Mouse (Mus musculus) WW6 (cell line): ENCODE data around the gene Dagla.

ENCODE experiments used
- DNase-seq: peaks from one replicate; pipeline ENCODE4 v3.0.0-alpha.2; 2013; ENCODE audit warnings: low read depth, low spot score

Dagla gene

DNA sequence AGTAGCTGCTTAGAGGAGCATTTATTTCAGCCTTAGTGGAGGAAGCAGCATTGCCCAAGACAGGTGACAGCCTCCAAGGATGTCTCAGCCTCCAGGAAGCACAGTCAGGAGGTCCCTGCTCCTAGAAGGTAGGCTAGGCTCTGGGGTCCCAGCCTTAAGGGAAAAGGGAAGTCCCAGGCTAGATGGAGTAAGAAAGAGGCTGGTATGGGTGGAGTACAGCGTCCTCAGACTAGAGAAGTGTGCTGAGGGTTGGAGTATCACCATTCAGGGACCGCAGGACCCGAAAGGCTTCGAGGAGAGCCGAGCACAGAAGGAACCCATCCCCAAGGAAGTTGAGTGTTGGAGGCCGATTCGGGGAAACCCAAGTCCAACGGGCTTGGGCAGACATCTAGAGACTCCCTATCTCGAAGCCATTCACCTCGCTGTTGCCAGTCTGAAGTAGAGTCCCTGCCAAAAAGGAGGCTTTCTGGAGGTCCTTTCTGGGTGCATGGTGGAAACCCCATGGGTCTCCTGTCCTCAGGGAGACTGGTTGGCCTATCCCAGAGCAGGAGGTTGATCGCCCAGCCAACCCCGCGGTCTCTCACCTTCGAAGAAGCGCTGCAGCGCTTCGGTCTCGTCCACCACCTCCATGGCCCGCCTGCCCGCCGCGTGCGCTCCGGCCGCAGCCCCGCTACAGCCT lies 64.6 kb downstream of the Dagla start:
- no peak for DNase-seq

DNA sequence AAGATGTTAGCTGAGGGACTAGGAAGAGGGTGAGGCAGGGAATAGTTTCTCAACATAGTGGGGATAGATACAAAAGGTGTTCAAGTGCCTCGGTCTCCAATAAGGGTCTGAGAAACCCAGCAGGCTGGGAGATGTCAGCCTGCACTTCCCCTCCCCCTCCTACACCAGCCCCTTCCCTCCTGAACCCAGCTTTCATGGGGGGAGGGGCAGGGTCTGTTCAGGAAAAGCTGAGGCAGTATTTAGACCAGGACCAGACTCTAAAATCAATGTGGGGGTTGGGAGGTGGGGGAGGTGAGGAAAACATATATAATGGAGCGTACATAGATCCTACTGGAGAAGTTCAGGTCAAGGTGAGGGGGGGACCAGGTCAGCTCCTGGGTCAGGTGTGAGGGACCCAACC lies 65.3 kb downstream of the Dagla start:
- DNase-seq: no peak

DNA sequence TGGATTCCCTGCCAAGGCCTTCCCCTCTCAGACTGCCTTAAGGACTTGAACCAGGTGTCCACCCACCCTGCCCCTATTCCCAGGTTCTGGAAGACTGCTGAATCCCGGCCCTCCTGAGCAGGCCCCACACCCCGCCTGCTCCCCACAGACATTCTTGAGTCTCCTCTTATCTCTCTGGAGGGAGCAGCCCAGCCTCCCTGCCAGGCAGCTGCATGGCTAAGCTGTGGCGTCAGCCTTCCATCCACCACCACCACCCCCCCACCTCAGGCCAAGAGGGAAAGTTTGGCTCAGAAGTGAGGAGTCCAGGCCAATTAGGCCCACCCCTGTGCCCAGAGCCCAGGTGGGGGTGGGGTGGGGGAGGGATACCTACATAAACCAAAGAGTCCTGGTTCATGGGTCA lies 66.2 kb downstream of the Dagla start:
- DNase-seq: no peak

DNA sequence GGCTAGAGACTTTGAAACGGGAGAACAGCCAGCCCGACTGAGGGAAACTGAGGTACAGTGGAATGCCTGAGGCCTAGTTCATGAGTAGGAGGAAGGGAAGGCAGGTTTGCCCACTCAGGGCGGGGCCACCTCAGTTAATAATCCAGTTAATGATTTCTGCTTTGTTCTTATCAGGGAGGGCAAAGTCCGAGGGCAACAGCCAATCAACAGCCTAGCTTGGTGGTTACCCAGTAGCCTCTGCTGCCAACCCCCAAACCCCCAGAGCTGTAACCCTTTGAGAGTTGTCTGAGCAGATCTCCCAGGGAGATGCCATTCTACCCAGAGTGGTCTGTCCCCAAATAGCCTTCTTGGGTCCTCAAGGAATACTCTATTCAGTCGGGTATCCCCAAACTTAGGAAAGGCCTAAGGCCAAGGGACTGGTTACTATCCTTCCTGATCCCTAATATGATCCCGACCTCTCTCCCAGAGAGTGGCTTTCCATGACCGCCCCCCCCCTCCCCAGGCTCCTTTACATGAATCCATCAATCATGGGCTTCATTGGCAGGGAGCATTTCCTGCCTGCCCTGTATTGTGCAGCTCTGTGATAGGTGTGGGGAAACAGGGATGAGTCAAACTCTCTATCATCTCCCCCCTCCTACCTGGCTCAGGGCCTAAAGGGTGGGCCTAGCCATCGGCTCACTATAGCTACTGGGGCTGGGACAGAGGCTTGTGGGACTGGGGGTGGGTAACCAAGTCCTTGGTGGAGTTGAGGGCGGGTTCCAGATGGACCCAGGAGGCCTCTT lies 68.7 kb downstream of the Dagla start:
- DNase-seq: no peak

DNA sequence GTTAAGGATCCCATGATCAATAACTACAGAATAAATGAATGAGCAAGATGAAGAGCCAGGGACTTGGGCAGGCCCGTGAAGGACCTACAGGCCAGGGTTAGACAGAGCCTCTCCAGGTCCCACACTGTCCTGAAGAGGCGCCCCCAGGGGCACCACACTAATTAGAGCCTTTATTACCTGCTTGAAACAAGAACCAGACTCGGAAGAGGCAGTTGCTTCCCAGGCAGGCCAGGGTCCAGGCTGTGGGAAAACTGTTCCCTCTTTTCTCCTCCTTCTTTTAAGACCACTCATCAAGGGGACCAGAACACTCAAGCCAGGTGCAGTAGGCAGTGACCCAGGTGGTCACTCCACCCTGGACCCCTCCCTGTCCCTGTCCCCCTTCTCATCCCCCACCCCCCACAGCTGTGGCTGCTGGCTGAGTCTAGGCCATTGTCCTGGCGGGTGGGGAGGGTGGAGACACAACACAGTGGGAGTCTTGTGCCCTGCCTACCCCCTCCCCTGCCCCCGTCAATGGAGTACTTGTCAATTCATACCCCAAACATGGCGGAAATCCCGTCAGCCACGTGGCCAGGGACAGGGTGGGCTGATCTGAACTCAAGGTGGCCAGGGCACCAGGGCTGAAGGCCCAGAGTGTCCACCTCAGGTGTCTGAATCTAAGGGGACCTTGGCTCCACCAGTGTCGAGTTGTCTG lies 72.2 kb downstream of the Dagla start:
- DNase-seq: no peak

DNA sequence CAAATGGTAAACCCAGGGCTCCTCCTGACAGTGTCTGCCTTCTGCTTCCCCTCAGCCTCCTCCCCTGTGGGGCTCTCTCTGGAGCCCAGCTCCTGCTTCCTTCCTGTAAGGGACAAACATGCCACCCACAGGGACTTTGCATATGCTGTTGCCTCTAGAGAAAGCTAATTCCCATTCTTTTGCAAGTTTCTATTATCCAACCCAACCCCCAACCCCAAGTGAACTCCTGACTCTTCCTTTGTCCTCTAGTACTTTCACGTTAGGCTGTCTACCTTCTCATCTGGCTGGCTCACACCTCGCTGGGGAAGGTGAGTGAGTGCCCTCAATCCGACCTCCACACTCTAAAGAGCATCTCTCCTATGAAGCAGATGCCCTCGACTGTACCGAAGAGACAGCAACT lies 72.8 kb downstream of the Dagla start:
- no peak for DNase-seq

DNA sequence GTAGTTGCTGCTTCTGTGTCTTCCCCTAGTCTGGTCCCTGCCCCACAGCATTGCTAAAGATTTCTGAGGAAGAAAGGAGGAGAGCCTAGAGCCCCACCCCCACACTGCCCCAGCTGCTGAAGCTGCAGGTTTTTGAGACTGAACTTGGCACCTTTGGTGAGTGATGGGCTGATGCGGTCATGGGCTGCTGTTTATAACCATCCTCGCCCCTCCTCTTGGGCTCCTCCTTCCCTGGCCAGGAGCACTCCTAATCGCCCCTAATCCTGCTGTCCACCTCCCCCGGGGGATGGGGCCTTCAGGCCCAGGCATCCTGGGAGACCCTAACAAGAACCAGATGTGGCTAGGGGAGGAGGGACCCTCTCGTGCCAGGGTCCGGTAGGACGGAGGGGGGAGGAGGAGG lies 73.7 kb downstream of the Dagla start:
- no peak for DNase-seq

DNA sequence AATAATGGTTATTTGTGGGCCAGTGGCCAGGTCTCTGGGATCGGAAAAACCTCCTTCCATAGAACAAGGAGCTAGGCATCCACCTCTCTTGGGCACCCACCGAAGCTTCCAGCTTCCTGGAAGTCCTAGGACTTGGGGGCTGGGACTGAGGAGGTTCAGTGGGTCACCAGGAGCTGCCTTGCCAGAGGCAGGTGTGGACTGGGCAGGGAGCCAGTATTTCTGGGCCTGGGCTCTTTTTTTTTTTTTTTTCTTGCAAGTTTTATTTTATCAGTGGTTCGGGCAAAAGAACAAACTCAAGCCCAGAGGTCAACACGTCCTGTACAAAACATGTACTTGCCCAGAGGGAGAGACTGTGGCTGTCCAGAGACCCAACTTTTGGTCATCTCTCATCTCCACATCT lies 78.9 kb downstream of the Dagla start:
- no peak for DNase-seq

DNA sequence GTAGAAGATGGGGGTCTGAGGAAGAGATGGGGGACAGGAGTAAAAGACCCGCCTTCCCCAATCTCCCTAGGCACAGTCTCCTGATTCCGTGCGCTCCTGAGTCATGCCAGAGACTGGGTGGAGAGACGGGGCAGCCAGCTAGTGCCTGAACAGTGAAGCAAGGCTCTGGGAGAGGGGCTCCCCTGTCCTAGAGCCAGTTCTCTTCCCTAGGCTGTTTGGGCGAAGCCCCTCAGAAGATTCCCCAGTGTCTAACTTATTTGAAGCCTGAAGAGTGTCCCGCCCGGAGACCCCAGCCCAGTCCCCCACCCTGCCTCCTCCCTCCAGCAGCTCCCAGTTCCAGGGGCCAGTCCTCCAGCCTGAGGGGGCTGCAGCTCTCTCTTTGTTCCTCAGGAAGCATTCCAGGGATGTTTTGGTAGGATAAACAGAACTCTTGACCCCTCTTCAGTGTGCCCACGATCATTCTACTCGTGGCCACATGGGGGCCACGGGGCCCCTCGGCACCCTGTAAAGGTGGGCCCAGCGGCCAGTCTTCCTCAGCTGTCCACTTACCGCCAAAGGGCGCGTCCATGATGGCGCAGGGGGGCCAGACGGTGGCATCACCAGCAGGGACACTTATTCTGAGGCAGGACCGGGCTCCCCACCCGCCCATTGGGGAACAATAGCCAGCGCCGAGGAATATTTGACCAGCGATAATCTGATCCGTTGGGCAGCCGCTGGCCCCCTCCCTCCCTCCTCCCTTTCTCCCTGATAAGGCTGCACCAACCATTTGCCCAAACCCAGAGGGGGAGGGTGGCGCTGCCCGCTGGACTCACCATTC lies 79.8 kb downstream of the Dagla start:
- DNase-seq: no peak

DNA sequence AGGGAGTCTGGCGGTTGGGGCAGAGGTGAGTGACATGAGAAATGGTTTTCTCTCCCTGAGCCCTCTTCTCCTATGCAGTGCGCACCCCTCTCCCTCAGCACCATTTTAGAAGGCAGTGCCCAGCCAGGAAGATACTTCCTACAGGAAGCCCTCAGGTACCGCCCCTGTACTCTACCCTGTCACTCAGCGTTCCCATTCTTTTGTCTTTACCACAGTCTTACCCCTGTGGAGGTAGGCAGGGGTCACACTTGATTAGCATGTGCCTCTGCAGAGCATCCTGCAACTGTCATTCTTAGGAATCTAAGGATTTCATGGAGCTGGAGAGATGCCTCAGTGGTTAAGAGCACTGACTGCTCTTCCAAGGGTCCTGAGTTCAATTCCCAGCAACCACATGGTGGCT lies 81.1 kb downstream of the Dagla start:
- no peak for DNase-seq

DNA sequence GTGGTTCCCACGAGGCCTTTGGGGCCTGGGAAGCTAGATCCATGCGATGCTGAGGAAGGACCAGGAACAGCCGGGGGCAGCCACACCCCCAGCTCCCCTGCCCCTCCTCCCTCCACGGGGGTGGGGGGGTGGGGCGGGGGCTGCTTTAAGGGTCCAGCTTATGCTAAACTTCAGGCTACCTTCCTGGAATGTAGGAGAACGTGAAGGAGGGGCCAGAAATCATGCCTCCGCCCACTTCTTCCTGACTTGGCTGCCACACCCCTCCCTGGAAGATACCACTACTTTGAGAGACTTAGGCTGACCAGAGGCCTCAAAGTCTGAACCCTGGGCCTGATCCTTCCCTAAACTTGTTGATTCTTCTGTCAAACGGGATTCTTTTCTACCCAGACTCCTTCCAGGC lies 82.0 kb downstream of the Dagla start:
- no peak for DNase-seq

DNA sequence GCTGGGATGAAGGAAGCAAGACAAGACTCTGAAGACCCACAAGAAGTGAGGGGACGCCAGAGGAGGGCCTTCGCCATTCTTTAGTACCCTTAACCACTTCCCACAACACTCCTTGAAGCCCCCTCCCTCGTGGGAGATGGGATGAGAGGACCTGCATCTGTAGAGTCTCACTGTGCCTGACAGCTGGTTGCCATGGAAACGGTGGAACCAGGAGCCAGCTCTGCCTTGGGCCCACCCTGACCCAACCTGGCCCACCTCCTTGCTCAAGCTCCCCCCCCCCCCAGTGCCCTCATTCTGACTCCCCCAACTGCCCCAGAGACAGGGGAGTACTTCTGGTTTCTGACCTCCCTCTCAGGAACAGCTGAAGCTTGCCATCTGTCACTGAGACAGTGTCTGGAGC lies 83.1 kb downstream of the Dagla start:
- DNase-seq: no peak

DNA sequence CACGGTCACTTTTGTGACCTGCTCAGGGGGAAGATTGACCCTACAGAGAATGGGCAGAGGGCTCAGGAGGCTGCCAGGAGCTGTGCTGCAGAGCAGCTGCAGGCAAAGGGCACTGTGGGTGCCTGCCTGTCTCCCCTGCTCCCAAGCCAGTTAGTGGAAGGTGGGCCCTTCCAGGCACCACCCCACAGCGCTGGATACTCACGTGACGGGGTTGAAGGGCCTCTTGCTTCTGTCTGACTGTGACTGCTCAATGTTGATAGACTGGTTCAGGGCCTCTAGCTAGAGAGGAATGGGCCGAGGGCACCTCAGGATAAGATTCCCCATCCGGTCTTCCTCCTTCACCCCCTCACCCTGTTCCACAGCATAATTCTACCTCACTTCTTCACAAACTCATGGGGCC lies 85.1 kb downstream of the Dagla start:
- no peak for DNase-seq

DNA sequence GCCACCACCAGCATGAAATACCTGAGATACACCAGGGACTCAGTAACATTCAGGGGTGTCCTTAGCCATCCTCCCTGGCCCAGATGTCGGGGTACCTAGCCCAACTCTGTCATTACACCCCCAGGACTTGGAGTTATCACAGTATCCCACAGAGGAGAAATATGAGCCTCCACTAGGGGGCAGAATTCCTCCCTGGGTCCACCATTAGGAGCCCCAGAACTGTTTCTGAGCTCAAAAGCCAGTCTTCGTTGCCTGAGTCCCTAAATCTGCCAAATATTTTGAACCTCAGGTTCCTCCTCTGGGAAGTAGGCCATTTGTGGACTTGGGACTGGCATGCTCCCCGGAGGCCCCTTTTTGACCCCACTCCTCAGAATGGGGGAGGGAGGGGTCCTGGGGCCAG lies 85.6 kb downstream of the Dagla start:
- DNase-seq: no peak

DNA sequence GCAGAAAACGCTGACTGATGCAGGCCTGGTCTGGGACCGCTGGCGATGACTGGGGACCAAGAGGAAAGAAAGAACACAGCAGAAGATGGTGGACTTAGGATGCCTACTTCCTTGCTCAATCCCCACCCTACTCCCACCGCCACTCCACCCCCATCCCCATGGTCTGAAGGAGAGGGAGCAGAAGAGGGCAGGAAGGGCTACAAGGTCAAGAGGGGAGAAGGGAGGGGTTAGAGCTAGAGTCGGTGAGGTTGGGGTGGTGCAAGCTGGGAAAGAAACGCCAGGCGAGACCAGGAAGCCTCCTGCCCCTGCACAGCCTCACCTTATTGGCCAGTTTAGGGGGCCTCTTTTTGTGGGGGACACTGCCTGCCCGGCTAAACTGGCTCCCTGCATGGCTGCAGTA lies 88.6 kb downstream of the Dagla start:
- no peak for DNase-seq

DNA sequence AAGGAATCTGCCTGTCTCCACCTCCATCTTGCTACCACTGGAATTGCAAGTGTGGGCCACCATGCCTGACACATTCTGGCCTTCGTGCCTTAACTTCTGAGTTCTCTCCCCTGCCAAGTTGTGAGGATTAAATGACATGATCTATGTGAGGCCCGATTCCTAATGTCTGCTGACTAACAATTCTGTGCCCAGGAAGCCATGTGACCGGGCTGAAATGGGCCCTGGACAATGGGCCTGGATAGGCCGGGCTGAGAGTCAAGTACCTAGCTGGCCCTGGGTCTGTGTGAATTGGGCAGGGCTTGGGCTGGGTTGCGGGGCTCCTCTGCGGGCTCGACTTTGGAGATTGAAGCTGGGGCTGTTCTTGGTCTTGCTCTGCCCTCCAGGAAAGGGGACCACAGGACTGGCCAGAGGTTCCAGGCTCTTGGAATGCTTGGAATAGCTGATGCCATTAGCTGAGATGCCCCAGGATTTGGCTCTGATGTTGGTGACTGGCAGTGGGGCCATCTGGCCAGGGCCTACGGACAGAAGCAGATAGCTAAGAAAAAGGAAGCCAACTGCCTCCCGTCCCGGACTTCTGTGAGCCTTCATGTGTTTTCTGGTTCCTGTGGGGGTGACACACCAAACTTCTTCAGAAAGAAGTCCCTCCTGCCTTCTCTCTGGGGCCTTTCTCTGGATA lies 90.7 kb downstream of the Dagla start:
- no peak for DNase-seq

DNA sequence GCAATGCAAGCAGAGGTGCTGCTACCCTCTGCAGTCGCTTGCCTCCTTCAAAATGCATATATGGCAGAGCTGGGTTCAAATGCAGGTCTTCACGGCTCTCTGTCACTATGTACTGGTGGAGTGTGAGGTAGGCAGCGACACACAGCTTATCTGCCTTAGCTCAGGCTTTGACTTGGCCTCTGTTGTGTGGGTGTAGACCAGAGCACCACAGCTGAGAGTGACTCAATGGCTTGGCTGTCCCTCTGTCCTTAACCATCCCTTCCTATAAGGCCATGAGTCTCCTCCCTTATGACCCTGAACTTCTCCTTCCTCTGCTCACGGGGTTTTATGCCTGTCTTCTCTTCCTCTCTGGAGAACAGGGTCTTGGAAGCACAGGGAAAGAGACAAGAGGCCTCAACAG lies 93.8 kb downstream of the Dagla start:
- no peak for DNase-seq

DNA sequence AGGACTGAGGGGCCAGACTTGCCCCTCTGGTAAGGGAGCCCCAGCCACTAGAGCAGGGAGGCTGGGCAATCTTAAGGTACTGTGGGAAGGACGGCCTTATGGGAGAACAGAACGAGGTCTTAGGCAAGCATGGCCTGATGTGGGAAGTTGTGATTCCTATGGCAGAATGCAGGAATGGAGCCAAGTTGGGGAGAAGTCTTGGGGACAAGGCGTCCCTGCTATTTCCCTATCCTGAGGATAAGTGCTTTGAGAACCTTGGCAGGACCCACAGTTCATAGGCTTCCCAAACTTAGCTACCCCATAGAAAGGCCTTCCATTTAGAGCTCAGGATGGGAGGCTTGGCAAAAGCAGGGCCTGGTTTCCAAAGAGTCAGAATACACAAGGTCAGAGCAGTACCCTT lies 95.8 kb downstream of the Dagla start:
- DNase-seq: no peak

DNA sequence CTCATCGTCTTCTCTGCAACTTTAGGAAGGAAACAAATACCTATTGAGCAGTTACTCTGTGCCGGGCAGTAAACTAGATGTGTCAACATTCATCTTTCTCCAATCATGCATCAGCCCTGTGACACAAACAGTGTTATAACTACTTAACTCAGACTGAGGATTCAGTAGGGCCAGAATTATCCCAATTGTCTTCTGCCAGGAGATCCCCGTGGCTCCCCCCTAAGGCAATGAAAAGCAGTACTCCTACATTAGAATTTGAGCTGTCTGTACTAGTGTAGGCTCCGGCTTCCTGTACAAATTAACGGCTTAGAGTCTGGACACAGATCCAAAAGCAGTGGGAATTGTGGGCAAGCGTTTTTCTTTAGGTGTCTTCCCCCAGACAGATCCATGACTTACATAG lies 99.6 kb downstream of the Dagla start:
- no peak for DNase-seq

DNA sequence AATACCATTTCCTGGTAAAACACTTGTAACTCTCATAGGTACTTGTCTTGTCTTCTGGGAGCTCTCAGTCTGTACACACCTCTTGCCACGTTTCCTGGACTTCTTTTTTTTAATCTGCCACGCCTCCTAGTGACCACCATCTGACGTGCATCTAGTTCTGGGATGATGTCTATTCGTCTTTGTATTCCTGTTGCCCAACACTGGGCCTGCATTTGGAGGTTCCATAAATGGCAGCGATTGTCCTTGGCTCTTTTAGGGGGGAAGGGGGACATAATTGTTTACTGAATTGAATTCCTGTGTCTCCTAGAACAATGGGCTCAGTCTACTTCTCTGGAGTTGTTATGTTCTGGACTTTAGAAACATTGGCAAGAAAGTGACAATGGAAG lies 100.1 kb downstream of the Dagla start:
- DNase-seq: no peak

DNA sequence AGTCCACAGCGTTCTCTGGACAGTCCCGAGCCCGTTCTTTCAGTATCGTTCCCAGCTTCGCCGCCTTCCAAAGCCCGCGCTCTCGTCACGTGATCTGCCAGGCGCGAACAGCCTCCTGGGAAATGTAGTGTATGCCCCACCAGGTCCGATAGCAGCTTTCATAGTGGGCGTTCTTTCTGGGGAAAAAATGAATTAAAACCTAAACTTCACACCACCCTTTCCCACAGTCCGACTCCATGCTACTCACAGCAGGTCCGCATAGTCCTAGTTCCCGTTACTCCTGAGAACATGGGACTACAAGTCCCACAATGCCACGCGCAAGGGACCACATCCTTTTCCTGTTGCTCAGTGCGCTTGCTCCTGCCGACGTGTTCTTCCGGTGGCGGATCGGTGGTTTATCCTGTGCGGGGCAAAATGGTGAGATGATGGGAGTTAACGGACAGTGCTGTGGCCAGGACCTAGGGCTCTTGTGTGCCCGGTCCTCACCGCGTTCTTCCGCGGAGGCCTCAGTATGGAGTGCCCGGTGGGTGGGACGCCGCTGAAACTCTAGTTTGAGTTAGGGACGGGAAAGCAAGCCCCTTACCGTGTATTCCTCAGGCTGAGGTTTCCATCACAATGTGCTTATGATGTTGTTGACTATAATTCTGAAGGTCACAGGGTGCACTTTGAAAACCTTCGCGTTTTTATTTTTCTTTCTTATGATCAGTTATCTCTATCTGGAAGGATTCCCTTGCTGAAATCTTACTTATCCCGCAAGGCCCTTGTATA lies 100.6 kb downstream of the Dagla start, which contains the start of the genes Tmem258 and Fen1:
Gene Tmem258 (plus strand): TSS at position 167 of the 768 bp plus-strand sequence.
Gene Fen1 (minus strand): TSS at position 322 of the 768 bp plus-strand sequence.
- no peak for DNase-seq
